Comparison of ENCODE assay signal across 12 mouse cellular contexts in genomic region chr6:51850030-51850817, GRCm38 (mm10).
DNase-seq lines count a peak whose midpoint lies in the region; ATAC-seq lines count a peak whose summit lies in the region.
"Had no signal": no experiment of that assay in that cellular context is flagged by ENCODE, and none has a peak within 500 bp of the region (broad histone marks: within the 10 kb centered on the region; RNA-seq: fewer than 3 reads in every experiment).

No protein-coding gene starts in this region.

- H3K4me2 ChIP-seq in forebrain, embryonic 12.5 days = peak overlapping the region; percentile 46
- peak overlapping the region; percentile 41 for H3K4me2 ChIP-seq in hindbrain, embryonic 13.5 days
- H3K4me2 ChIP-seq in midbrain, embryonic 14.5 days (ENCODE audit: low read length) = peak overlapping the region; percentile 41

- H3K36me3 ChIP-seq in forebrain, embryonic 12.5 days (replicated peaks) = no peaks in the 10 kb centered on the region
- H3K36me3 ChIP-seq in hindbrain, embryonic 13.5 days = no peaks in the 10 kb centered on the region
- H3K36me3 ChIP-seq in midbrain, embryonic 14.5 days (ENCODE audit: control insufficient read depth, insufficient read depth, low read length) = no peaks in the 10 kb centered on the region

- no peaks in the 10 kb centered on the region for H3K9me3 ChIP-seq in forebrain, embryonic 12.5 days
- no peaks in the 10 kb centered on the region for H3K9me3 ChIP-seq in hindbrain, embryonic 13.5 days
- no peaks in the 10 kb centered on the region for H3K9me3 ChIP-seq in midbrain, embryonic 14.5 days (ENCODE audit: control insufficient read depth, low read length)
- H3K9me3 ChIP-seq: megakaryocyte, embryonic 14.5 days had no signal

- no peak for ATAC-seq in cerebellum, adult (ENCODE audit: insufficient number of reproducible peaks, low FRiP score, low TSS enrichment)
- no peak for ATAC-seq in forebrain, embryonic 12.5 days (ENCODE audit: low FRiP score)
- no peak for ATAC-seq in hindbrain, embryonic 13.5 days (ENCODE audit: low FRiP score)
- ATAC-seq in midbrain, embryonic 14.5 days (ENCODE audit: low FRiP score, low TSS enrichment) = peak; percentile 51; the same call in 1 of the 2 replicates

- H3K27ac ChIP-seq in forebrain, embryonic 12.5 days = peak overlapping the region; percentile 86
- peak overlapping the region; percentile 95 for H3K27ac ChIP-seq in hindbrain, embryonic 13.5 days
- H3K27ac ChIP-seq in midbrain, embryonic 14.5 days (replicated peaks; ENCODE audit: low read depth, low read length) = peak overlapping the region; percentile 96

- H3K27me3 ChIP-seq in forebrain, embryonic 12.5 days = peaks cover 39% of the 10 kb centered on the region
- peaks cover 4% of the 10 kb centered on the region; the same call in 1 of the 2 replicates for H3K27me3 ChIP-seq in hindbrain, embryonic 13.5 days
- H3K27me3 ChIP-seq in midbrain, embryonic 14.5 days (ENCODE audit: control insufficient read depth, insufficient read depth, low read length) = peaks cover 10% of the 10 kb centered on the region; the same call in 1 of the 2 replicates

- peak; percentile 25 to 44 for DNase-seq in cerebellum, postnatal 10 days
- DNase-seq in midbrain, embryonic 14.5 days = peak; percentile 71
- no peak for DNase-seq in kidney, adult 8-10 months
- no peak for DNase-seq in thymus, postnatal 10 days (ENCODE audit: low spot score in 2 of 2)
- DNase-seq in thymus, postnatal 36 days = no peak
- DNase-seq: heart, postnatal 10 days; kidney, adult 11 months; kidney, postnatal 4 days had no signal

- H3K4me3 ChIP-seq in forebrain, embryonic 12.5 days (replicated peaks) = 0 out of 2 replicates have a peak overlapping the region, but pooled peaks have one; percentile 0
- H3K4me3 ChIP-seq in hindbrain, embryonic 13.5 days = no peak overlapping the region
- H3K4me3 ChIP-seq in midbrain, embryonic 14.5 days (replicated peaks; ENCODE audit: low read depth, low read length) = no peak overlapping the region
- H3K4me3 ChIP-seq: megakaryocyte, embryonic 14.5 days had no signal

- H3K4me1 ChIP-seq in forebrain, embryonic 12.5 days = peaks cover 48% of the 10 kb centered on the region
- peaks cover 69% of the 10 kb centered on the region for H3K4me1 ChIP-seq in hindbrain, embryonic 13.5 days (replicated peaks)
- peaks cover 63% of the 10 kb centered on the region for H3K4me1 ChIP-seq in midbrain, embryonic 14.5 days (ENCODE audit: control insufficient read depth, insufficient read depth, low read length)

- no peak overlapping the region for H3K9ac ChIP-seq in forebrain, embryonic 12.5 days
- H3K9ac ChIP-seq in hindbrain, embryonic 13.5 days = peak overlapping the region; percentile 67
- H3K9ac ChIP-seq in midbrain, embryonic 14.5 days (replicated peaks; ENCODE audit: low read length) = no peak overlapping the region; the same call in 1 of the 2 replicates

- 45% methylated on average over 13 of the region's 13 CpGs for whole genome bisulfite sequencing in forebrain, embryonic 12.5 days
- 27% methylated on average over 13 of the region's 13 CpGs for WGBS in hindbrain, embryonic 13.5 days
- 24% methylated on average over 13 of the region's 13 CpGs for WGBS in midbrain, embryonic 14.5 days

Comparison
In these comparisons a context has a peak if more than half of its experiments do, and no peak if none do; other contexts are left out.
1. DNase-seq: peak in cerebellum, postnatal 10 days (2 of 2) and midbrain, embryonic 14.5 days (single experiment); none in kidney, adult 8-10 months (0 of 2), thymus, postnatal 10 days (0 of 2) and thymus, postnatal 36 days (0 of 2).
2. Peak in every context shown above with its lines, with median percentiles within 50 percentile points of each other: H3K27ac ChIP-seq and H3K4me2 ChIP-seq.